In the genomic region with DNA sequence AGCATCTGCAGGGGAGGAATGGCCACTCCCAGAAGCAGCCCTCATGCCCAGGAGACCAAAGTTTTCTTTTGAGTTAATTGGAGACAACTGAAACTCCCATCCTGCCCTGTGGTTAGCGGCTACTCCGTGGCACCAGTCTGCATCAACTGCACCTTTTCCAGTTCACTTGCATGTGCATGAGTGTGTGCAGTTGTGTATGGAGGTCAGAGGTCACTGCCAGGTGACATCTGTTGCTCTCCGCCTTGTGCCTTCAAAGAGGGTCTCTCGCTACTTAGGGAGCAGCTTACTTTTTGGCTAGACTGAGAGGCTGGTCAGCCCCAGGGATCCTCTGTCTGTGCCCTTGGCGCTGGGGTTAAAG, we compare ENCODE assay signal across 12 mouse cellular contexts.
DNase-seq lines count a peak whose midpoint lies in the region; ATAC-seq lines count a peak whose summit lies in the region.
"Had no signal": no experiment of that assay in that cellular context is flagged by ENCODE, and none has a peak within 500 bp of the region (broad histone marks: within the 10 kb centered on the region; RNA-seq: fewer than 3 reads in every experiment).

No protein-coding gene starts in this region.

- no peaks in the 10 kb centered on the region for H3K36me3 ChIP-seq in hindbrain, embryonic 10.5 days
- no peaks in the 10 kb centered on the region for H3K36me3 ChIP-seq in hindbrain, embryonic 16.5 days (ENCODE audit: control insufficient read depth, insufficient read depth, low read length)
- H3K36me3 ChIP-seq in embryonic facial prominence, embryonic 11.5 days (replicated peaks; ENCODE audit: control insufficient read depth, insufficient read depth, low read depth, low read length) = no peaks in the 10 kb centered on the region
- H3K36me3 ChIP-seq in hindbrain, embryonic 12.5 days = no peaks in the 10 kb centered on the region
- no peaks in the 10 kb centered on the region for H3K36me3 ChIP-seq in midbrain, embryonic 14.5 days (ENCODE audit: control insufficient read depth, insufficient read depth, low read length)

- 15% methylated on average over 5 of the region's 5 CpGs for WGBS in hindbrain, embryonic 10.5 days
- 15% methylated on average over 5 of the region's 5 CpGs for WGBS in hindbrain, embryonic 16.5 days
- WGBS in embryonic facial prominence, embryonic 11.5 days = 8% methylated on average over 5 of the region's 5 CpGs
- WGBS in hindbrain, embryonic 12.5 days = 7% methylated on average over 5 of the region's 5 CpGs
- WGBS in midbrain, embryonic 14.5 days = 11% methylated on average over 5 of the region's 5 CpGs

- no peaks in the 10 kb centered on the region for H3K27me3 ChIP-seq in hindbrain, embryonic 10.5 days (ENCODE audit: insufficient read depth, poor library complexity, severe bottlenecking)
- H3K27me3 ChIP-seq in hindbrain, embryonic 16.5 days (replicated peaks; ENCODE audit: control insufficient read depth, insufficient read depth, low read length) = no peaks in the 10 kb centered on the region
- H3K27me3 ChIP-seq in embryonic facial prominence, embryonic 11.5 days (ENCODE audit: control insufficient read depth, insufficient read depth, low read length) = no peaks in the 10 kb centered on the region
- no peaks in the 10 kb centered on the region for H3K27me3 ChIP-seq in hindbrain, embryonic 12.5 days
- no peaks in the 10 kb centered on the region for H3K27me3 ChIP-seq in midbrain, embryonic 14.5 days (ENCODE audit: control insufficient read depth, insufficient read depth, low read length)

- peak overlapping the region; percentile 30 for H3K4me3 ChIP-seq in hindbrain, embryonic 10.5 days
- H3K4me3 ChIP-seq in hindbrain, embryonic 16.5 days (ENCODE audit: low read length) = no peak overlapping the region
- no peak overlapping the region for H3K4me3 ChIP-seq in embryonic facial prominence, embryonic 11.5 days (ENCODE audit: low read depth, low read length)
- H3K4me3 ChIP-seq in hindbrain, embryonic 12.5 days = no peak overlapping the region
- no peak overlapping the region for H3K4me3 ChIP-seq in midbrain, embryonic 14.5 days (replicated peaks; ENCODE audit: low read depth, low read length)
- H3K4me3 ChIP-seq: left cerebral cortex, adult 2 months had no signal

- no peaks in the 10 kb centered on the region for H3K9me3 ChIP-seq in hindbrain, embryonic 10.5 days
- H3K9me3 ChIP-seq in hindbrain, embryonic 16.5 days (ENCODE audit: control insufficient read depth, low read length) = no peaks in the 10 kb centered on the region
- H3K9me3 ChIP-seq in embryonic facial prominence, embryonic 11.5 days (replicated peaks; ENCODE audit: control insufficient read depth, low read length) = no peaks in the 10 kb centered on the region
- no peaks in the 10 kb centered on the region for H3K9me3 ChIP-seq in hindbrain, embryonic 12.5 days (replicated peaks)
- H3K9me3 ChIP-seq in midbrain, embryonic 14.5 days (ENCODE audit: control insufficient read depth, low read length) = no peaks in the 10 kb centered on the region

- peaks cover 64% of the 10 kb centered on the region for H3K4me1 ChIP-seq in hindbrain, embryonic 10.5 days (replicated peaks)
- H3K4me1 ChIP-seq in hindbrain, embryonic 16.5 days (ENCODE audit: control insufficient read depth, insufficient read depth, low read depth, low read length) = peaks cover 31% of the 10 kb centered on the region
- peaks cover 9% of the 10 kb centered on the region for H3K4me1 ChIP-seq in embryonic facial prominence, embryonic 11.5 days (ENCODE audit: control insufficient read depth, insufficient read depth, low read length)
- H3K4me1 ChIP-seq in hindbrain, embryonic 12.5 days = peaks cover 38% of the 10 kb centered on the region
- peaks cover 36% of the 10 kb centered on the region for H3K4me1 ChIP-seq in midbrain, embryonic 14.5 days (ENCODE audit: control insufficient read depth, insufficient read depth, low read length)

- peak overlapping the region; percentile 82 for H3K27ac ChIP-seq in hindbrain, embryonic 10.5 days
- H3K27ac ChIP-seq in hindbrain, embryonic 16.5 days (ENCODE audit: low read depth, low read length) = no peak overlapping the region
- H3K27ac ChIP-seq in embryonic facial prominence, embryonic 11.5 days (replicated peaks; ENCODE audit: low read depth, low read length) = peak overlapping the region; percentile 52; the same call in 1 of the 2 replicates
- 0 out of 2 replicates have a peak overlapping the region, but pooled peaks have one; percentile 5 for H3K27ac ChIP-seq in hindbrain, embryonic 12.5 days
- H3K27ac ChIP-seq in midbrain, embryonic 14.5 days (replicated peaks; ENCODE audit: low read depth, low read length) = no peak overlapping the region; the same call in 1 of the 2 replicates
- H3K27ac ChIP-seq: left cerebral cortex, adult 2 months had no signal

- no peak overlapping the region for H3K9ac ChIP-seq in hindbrain, embryonic 16.5 days (ENCODE audit: low read depth, low read length)
- no peak overlapping the region for H3K9ac ChIP-seq in embryonic facial prominence, embryonic 11.5 days (replicated peaks; ENCODE audit: low read length)
- H3K9ac ChIP-seq in hindbrain, embryonic 12.5 days = no peak overlapping the region
- no peak overlapping the region for H3K9ac ChIP-seq in midbrain, embryonic 14.5 days (replicated peaks; ENCODE audit: low read length)

- no peak for DNase-seq in hindbrain, embryonic 10.5 days (ENCODE audit: low spot score)
- no peak for DNase-seq in embryonic facial prominence, embryonic 11.5 days (ENCODE audit: low spot score)
- no peak for DNase-seq in midbrain, embryonic 14.5 days
- no peak for DNase-seq in cerebellum, postnatal 14 days
- no peak for DNase-seq in gastrocnemius, postnatal 25 days
- DNase-seq: adrenal gland, postnatal 36 days; cerebellum, postnatal 10 days; kidney, adult 2 months had no signal

- H3K4me2 ChIP-seq in hindbrain, embryonic 16.5 days (ENCODE audit: low read length) = no peak overlapping the region
- H3K4me2 ChIP-seq in embryonic facial prominence, embryonic 11.5 days (ENCODE audit: low read depth, low read length) = no peak overlapping the region
- H3K4me2 ChIP-seq in hindbrain, embryonic 12.5 days (replicated peaks) = peak overlapping the region; percentile 33
- H3K4me2 ChIP-seq in midbrain, embryonic 14.5 days (ENCODE audit: low read length) = peak overlapping the region; percentile 41

- ATAC-seq in hindbrain, embryonic 16.5 days = no peak
- ATAC-seq in embryonic facial prominence, embryonic 11.5 days (replicated peaks; ENCODE audit: insufficient number of reproducible peaks, low FRiP score, low TSS enrichment, low read depth) = no peak
- ATAC-seq in hindbrain, embryonic 12.5 days (ENCODE audit: low FRiP score) = no peak
- ATAC-seq in midbrain, embryonic 14.5 days (ENCODE audit: low FRiP score, low TSS enrichment) = no peak
- no peak for ATAC-seq in megakaryocyte progenitor cell, adult 5-6 weeks (replicated peaks; ENCODE audit: poor library complexity)

Comparison
In these comparisons a context has a peak if more than half of its experiments do, and no peak if none do; other contexts are left out.
1. H3K27ac ChIP-seq: peak in hindbrain, embryonic 10.5 days (single experiment), embryonic facial prominence, embryonic 11.5 days (single experiment) and hindbrain, embryonic 12.5 days (single experiment); none in hindbrain, embryonic 16.5 days (single experiment) and midbrain, embryonic 14.5 days (single experiment).
2. H3K4me2 ChIP-seq: peak in hindbrain, embryonic 12.5 days (single experiment) and midbrain, embryonic 14.5 days (single experiment); none in hindbrain, embryonic 16.5 days (single experiment) and embryonic facial prominence, embryonic 11.5 days (single experiment).